Mouse (Mus musculus) ovary, adult 18-20 months (tissue): ENCODE data around the gene Upk3a.
A peak's percentile ranks its signal among the peaks of the same experiment; 100 is the strongest.
"Not testable (repeated sequence)": the region's sequence is repeated elsewhere in the genome, so short reads cannot be mapped to it uniquely, and the experiment has no call there.

Experiments used
- DNase-seq: peaks from one replicate; pipeline ENCODE4 v3.0.0; 2022; ENCODE audit warnings: low spot score, mixed read lengths

The Upk3a gene

DNA sequence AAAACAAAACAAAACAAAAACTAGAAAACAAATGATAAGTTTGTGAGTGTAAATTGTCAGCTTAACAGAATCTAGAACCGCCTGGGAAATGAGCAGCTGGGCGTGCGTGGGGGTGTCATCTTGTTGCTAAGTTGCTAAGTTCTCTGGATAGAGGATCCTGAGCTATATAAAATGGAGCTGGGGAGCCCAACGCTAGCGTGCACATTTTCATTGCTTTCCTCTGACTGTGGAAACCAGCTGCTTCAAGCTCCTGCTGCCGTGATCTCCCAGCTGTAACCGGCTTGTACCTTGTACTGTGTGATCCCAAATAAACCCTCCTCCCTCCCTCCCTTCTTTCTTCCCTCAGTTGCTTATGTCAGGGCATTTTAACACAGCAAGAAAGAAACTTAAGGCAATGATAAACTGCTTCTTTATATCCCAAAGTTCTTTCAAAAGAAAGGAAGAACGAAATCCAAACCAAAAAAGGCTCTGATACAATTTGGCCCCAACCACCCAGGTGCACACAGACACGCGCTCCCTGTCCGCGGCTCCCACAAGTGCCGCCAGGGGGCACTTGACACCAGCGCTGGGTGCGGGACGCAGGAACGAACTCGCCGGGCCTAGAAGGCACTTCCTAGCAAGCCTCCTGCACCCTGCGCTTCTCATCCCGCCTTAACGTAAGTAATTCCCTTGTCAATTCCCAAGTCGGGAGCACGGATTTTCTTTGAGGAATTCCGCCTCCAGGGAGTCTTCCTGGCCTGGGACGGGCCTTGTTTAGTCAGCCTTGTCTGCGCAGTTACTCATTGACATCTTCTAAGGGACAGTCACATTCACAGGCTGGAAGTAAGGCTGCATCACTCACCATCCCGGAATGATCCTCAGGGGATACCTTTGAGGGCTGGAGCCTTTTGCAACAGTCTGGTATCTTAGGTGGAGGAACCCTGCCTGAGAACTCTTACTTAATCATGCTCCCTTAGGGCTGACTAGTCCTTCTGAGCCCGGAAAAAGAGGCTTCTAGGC, 15.7 kb upstream of the Upk3a start:
- peak; percentile 54 for DNase-seq

DNA sequence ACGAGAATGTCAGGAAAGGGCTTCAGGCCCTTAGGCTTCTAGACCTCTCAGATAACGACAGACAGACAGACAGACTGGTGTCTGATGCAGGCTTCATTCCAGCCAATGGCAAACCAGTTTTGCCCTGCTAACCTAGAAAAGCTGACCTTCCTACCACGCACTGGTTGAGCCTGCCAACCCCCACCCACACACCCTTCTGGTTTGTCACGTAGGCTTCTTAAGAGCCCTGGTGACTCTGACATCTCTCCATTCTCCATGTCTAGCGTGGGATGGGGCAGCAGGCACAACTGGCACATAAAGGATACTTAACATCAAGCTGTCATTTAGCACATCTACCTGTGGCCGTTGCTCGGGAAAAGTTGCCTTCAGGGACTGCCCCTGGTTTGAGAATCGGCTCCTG, 7.3 kb upstream of the Upk3a start:
- no peak for DNase-seq

- no peak for DNase-seq
These were observed 4.9 kb upstream of the Upk3a start for GRCm38 (mm10) chr15:85011895-85012661.

GRCm38 (mm10) chr15:85012662-85013054, 4.3 kb upstream of the Upk3a start:
- no peak for DNase-seq

GRCm38 (mm10) chr15:85015771-85016170, 1.2 kb upstream of the Upk3a start:
- DNase-seq, result no peak

GRCm38 (mm10) chr15:85022211-85022610, 5.3 kb downstream of the Upk3a start:
- DNase-seq, result no peak

- peak; percentile 71 for DNase-seq
These were observed 9.3 kb downstream of the Upk3a start for GRCm38 (mm10) chr15:85026197-85026596.

DNA sequence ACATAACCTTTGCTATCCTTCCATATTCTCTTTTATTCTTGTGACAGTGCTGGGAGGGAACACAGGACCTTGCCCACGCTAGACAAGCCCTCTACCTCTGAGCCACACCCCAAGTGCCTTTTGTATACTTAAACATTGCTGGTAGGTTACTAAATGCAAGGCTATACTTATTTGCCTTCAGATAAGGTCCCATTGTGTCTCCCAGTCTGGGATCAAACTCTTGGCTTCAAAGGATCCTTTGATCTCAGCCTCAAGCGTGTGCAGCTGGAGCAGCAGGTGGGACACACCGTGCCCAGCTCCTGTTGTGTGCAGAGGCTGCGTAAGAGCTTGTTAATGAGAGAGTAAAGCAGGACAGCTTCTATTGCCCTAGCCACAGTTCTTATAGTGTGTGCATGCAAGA, 10.8 kb downstream of the Upk3a start:
- no peak for DNase-seq

- DNase-seq, result not testable (repeated sequence)
These were observed 11.7 kb downstream of the Upk3a start, which contains the start of gene Fam118a for GRCm38 (mm10) chr15:85028648-85029047. TSS of gene Fam118a (plus strand) at chr15:85028948.

- DNase-seq, result not testable (repeated sequence)
These were observed 13.7 kb downstream of the Upk3a start for GRCm38 (mm10) chr15:85030643-85031042.

DNA sequence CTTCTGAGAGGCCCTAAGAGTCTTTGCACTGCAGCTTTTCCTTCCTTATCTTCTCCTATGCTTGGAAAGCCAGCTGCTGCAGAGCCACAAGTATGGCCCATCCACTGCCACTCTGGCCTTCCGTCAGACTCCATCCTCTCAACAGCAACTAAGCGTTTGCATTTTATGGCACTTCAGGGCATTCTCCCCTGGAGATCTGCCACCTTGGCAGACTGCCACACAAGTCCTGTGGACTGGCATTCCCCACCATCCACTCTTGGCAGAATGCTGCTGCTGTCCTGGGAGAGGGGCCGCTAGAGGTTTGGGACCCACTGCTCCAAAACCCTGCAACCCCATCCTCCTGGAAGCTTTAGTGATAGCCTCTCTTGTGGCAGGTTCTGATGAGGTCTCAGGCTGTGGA, 14.9 kb downstream of the Upk3a start:
- no peak for DNase-seq

- DNase-seq, result not testable (repeated sequence)
These were observed 17.0 kb downstream of the Upk3a start for GRCm38 (mm10) chr15:85033916-85034315.

GRCm38 (mm10) chr15:85036566-85037342, 19.8 kb downstream of the Upk3a start:
- peak; percentile 95 for DNase-seq

DNA sequence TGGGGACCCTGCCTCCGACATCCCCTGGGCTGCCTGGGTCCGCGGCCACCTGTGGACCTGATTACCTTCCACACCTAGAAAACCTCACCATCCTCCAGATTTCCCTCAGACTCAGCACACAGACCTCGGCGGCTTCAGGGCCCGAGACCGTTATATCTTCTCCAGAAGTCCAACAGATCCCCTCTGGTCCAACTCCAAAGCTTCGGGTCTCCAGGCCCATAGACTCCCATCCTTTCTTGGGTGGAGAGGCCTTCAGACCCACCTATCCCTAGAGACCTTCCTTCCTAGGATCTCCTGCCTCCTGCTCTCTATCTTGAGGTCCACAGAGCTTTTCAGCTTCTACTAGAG, 20.4 kb downstream of the Upk3a start:
- no peak for DNase-seq

DNA sequence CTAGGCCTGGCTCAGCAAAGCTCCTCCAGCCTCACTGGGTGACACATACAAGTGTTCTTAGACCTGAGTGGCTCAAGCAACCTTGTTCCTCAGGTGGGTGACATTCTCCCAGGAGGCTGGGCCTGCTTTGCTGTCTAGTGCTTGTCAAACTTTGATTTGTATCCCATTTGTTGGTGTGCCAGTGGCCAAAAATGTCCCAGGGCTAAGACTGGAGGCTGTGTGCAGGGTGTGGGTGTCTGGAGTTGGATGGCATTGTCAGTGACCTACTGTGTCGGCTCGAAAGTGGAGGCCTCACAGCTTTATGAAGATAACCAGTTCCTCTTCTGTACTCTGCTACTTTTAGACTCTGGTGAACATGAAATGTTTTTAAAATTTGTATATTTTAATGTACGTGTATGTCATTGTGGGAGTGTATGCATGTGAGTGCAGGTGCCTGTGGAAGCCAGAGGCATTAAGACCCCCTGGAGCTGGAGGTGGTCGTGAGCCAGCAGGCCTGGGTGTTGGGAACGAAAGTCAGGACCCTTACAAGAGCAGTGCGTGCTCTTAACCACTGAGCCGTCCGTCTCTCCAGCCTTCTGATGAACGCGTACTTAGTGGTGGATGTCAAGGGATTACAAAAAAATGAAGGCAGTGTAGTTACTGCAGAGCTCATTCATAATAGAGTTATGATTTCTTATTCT, 24.7 kb downstream of the Upk3a start:
- no peak for DNase-seq

DNA sequence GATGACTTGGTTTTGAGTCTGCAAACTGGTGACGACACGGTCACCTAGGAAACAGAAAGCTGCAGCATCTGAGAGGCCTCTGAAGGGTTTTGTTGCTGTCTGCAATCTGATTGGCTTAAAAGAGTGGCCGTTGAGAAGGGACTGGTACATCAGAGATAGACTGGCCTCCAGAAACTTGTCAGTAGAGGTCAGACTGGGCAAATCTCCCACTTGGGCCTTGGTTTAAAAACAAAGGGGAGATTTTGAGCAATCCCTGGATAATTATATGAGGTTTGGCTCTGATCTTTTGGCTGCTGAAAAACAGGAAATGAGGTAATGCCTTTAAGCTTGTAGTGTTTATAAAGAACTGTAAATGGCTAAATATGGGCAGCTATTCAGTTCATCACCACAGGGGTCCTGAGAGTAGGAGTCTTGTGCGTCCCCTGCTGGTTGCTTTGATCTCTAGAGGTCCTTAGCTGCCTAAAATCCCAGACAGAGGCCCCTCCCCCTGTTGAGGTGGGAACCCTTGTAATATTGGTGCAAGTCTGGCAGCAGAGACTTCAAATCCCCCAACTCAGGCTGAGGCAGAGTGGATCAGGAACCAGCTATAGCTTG, 25.5 kb downstream of the Upk3a start:
- DNase-seq, result peak; percentile 71

GRCm38 (mm10) chr15:85043116-85043515, 26.2 kb downstream of the Upk3a start:
- no peak for DNase-seq

- DNase-seq, result no peak
These were observed 26.8 kb downstream of the Upk3a start for GRCm38 (mm10) chr15:85043761-85044160.

- DNase-seq, result no peak
These were observed 29.4 kb downstream of the Upk3a start for GRCm38 (mm10) chr15:85046230-85046950.

GRCm38 (mm10) chr15:85047865-85048264, 30.9 kb downstream of the Upk3a start:
- DNase-seq, result peak; percentile 52
